Mouse (Mus musculus) heart, postnatal 0 days (tissue): Measurements from ENCODE around the gene Bicral. TPM values are rescaled to one million over a fixed set of nuclear protein-coding genes. Genes with fewer than 3 reads are reported as not detected.

Experiments
- ATAC-seq: fragments of 200-750 bp; cut with Nextera tagmentation; 2 replicates; pipeline ENCODE4 v1.8.0; 2017; ENCODE audit warnings: low read depth, moderate number of reproducible peaks, moderate library complexity; ENCODE audit not compliant: insufficient read depth
- DNase-seq: peaks from one replicate; pipeline ENCODE4 v3.0.0-alpha.2; 2016; ENCODE audit warnings: low spot score
- H3K27ac ChIP-seq: fragments of 300-500 bp; sonication (generic); 2 replicates; pipeline ENCODE4 v1.5.1; 2014; ENCODE audit warnings: low read depth, mild to moderate bottlenecking
- H3K27me3 ChIP-seq: fragments of 300-500 bp; sonication (generic); 2 replicates; pipeline ENCODE4 v1.6.1; 2014; ENCODE audit warnings: low read length, mixed read lengths; ENCODE audit not compliant: control insufficient read depth, insufficient read depth
- H3K36me3 ChIP-seq: fragments of 300-500 bp; sonication (generic); replicated peaks from 2 replicates; pipeline ENCODE4 v1.6.1; 2014; ENCODE audit warnings: low read length, mixed read lengths; ENCODE audit not compliant: control insufficient read depth, insufficient read depth
- H3K4me1 ChIP-seq: fragments of 300-500 bp; sonication (generic); 2 replicates; pipeline ENCODE4 v1.6.1; 2014; ENCODE audit warnings: antibody characterized with exemption; ENCODE audit not compliant: control insufficient read depth, insufficient read depth
- H3K4me2 ChIP-seq: fragments of 300-500 bp; sonication (generic); 2 replicates; pipeline ENCODE4 v1.6.1; 2014; ENCODE audit warnings: low read depth, mild to moderate bottlenecking, low read length, moderate library complexity
- H3K4me3 ChIP-seq: fragments of 300-500 bp; sonication (generic); 2 replicates; pipeline ENCODE4 v1.5.1; 2014; ENCODE audit warnings: low read depth, low read length
- H3K9ac ChIP-seq: fragments of 300-500 bp; sonication (generic); replicated peaks from 2 replicates; pipeline ENCODE4 v1.6.1; 2014; ENCODE audit warnings: low read depth, low read length, mixed read lengths
- H3K9me3 ChIP-seq: fragments of 300-500 bp; sonication (generic); replicated peaks from 2 replicates; pipeline ENCODE4 v1.6.1; 2016; ENCODE audit warnings: low read length; ENCODE audit not compliant: control insufficient read depth
- CTCF ChIP-seq: IDR thresholded peaks from 2 replicates; pipeline ENCODE4 v1.5.1; 2016; ENCODE audit warnings: antibody characterized with exemption, control low read depth, low read depth
- EP300 ChIP-seq: IDR thresholded peaks from 2 replicates; pipeline ENCODE4 v1.6.1; 2016; ENCODE audit warnings: antibody characterized with exemption, low read depth
- WGBS: fragments of 180-500 bp; shearing (Covaris S2); extraction: QIAGEN DNeasy Blood & Tissue Kit; methylation state at CpG from one replicate; pipeline ENCODE4 v1.1.7; 2014; 5-methylcytosine and 5-hydroxymethylcytosine counted together
- polyA plus RNA-seq: library from polyadenylated mRNA; unstranded; fragments of >200 nt; fragmentation: Nextera tagmentation; extraction: Ambion mirVana; gene quantifications from 2 replicates; pipeline ENCODE4 v1.2.1, GENCODE M21; 2015
- total RNA-seq: library from RNA; depleted of rRNA; stranded (reverse); fragments of >200 nt; gene quantifications from 2 replicates; pipeline ENCODE4 v1.2.3, GENCODE M21; 2014; ENCODE audit warnings: low replicate concordance

Gene Bicral
- total and polyA plus RNA-seq, 2 experiments from 2014 or later = 1.8 to 3.6 TPM

DNA sequence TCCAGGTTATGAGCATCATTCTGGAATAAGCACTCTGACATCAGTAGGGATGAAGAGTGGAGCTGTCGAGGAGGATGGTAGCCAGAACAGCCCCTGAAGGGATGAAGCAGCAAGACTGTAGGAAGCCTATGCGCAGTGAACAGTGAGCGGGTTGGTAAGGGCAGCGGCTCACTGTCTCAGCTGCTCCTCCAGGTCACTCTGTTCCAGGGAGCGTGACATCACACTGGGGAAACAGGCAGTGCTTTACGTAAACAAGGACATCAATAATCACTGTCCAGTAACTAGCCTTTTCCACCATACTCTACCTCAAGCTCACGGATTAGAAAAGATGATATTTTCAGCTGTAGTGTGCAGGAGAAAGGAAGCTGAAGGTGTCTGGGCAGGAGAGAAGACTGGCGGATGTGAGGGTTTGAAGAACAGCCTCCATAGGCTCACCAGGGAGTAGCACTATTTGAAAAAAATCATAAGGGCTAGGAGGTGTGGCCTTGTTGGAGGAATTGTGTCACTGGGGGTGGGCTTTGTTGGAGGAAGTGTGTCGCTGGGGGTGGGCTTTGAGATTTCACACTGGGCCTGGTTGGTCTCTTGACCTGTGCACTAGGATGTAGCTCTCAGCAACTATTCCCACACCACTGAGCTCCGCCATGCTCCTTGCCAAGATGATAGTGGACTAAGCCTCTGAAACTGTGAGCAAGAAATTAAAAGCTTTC, 17.8 kb downstream of the Bicral start:
- no peaks in the 10 kb centered on the region for H3K27me3 ChIP-seq
- no peaks in the 10 kb centered on the region for H3K4me1 ChIP-seq
- WGBS = 90% methylated on average over 10 of the region's 10 CpGs
- ATAC-seq = no peak
- no peaks in the 10 kb centered on the region for H3K9me3 ChIP-seq
- DNase-seq = no peak
- H3K36me3 ChIP-seq = peaks cover 4% of the 10 kb centered on the region; the same call in 1 of the 2 replicates
- H3K4me2 ChIP-seq = no peak overlapping the region
- H3K9ac ChIP-seq = no peak overlapping the region
- H3K27ac ChIP-seq = no peak overlapping the region
- H3K4me3 ChIP-seq = no peak overlapping the region
- no peak for TF ChIP-seq EP300
- TF ChIP-seq CTCF = no peak

GRCm38 (mm10) chr17:46838396-46838920, 19.8 kb downstream of the Bicral start:
- ATAC-seq (no peak), DNase-seq (no peak)
- no peak overlapping the region for H3K4me3 ChIP-seq
- no peaks in the 10 kb centered on the region for H3K27me3 ChIP-seq
- 83% methylated on average over 7 of the region's 7 CpGs for WGBS
- no peaks in the 10 kb centered on the region for H3K4me1 ChIP-seq
- no peak overlapping the region for H3K4me2 ChIP-seq
- peaks cover 4% of the 10 kb centered on the region; the same call in 1 of the 2 replicates for H3K36me3 ChIP-seq
- H3K27ac ChIP-seq = no peak overlapping the region
- no peak overlapping the region for H3K9ac ChIP-seq
- TF ChIP-seq EP300 (no peak), CTCF (no peak)
- no peaks in the 10 kb centered on the region for H3K9me3 ChIP-seq

DNA sequence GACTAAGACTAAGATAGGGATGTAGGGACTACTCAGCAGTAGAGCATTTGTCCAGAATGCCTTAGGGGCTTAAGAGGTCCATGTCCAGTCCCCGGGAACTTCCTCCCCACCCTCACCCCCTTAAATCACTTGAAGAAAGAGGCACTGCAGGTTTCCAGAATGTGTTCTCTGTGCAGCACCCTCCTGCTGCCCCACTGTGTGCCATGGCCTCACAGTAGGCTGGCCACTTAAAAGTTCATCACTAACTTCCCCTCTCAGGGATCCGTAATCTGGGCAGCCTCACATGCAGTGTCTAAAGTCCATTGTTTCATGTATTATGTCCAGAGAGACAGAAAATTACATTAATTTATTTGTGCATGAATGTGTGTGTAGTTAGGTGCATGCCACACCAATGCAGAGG, 20.4 kb downstream of the Bicral start:
- H3K4me2 ChIP-seq = no peak overlapping the region
- no peaks in the 10 kb centered on the region for H3K27me3 ChIP-seq
- H3K9ac ChIP-seq = no peak overlapping the region
- no peak overlapping the region for H3K4me3 ChIP-seq
- H3K9me3 ChIP-seq = no peaks in the 10 kb centered on the region
- DNase-seq = no peak
- 0 out of 2 replicates have a peak, but pooled peaks cover under 1% of the 10 kb centered on the region for H3K4me1 ChIP-seq
- 82% methylated on average over 2 of the region's 2 CpGs for WGBS
- ATAC-seq = no peak
- no peak for TF ChIP-seq CTCF
- TF ChIP-seq EP300 = no peak
- no peak overlapping the region for H3K27ac ChIP-seq
- peaks cover 4% of the 10 kb centered on the region; the same call in 1 of the 2 replicates for H3K36me3 ChIP-seq

- no peak overlapping the region for H3K27ac ChIP-seq
- TF ChIP-seq CTCF (no peak), EP300 (no peak)
- H3K9me3 ChIP-seq = no peaks in the 10 kb centered on the region
- H3K27me3 ChIP-seq = no peaks in the 10 kb centered on the region
- H3K4me2 ChIP-seq = no peak overlapping the region
- 0 out of 2 replicates have a peak, but pooled peaks cover 14% of the 10 kb centered on the region for H3K4me1 ChIP-seq
- peaks cover under 1% of the 10 kb centered on the region; the same call in 1 of the 2 replicates for H3K36me3 ChIP-seq
- H3K4me3 ChIP-seq = no peak overlapping the region
- WGBS = 74% methylated on average over 6 of the region's 6 CpGs
- DNase-seq (no peak), ATAC-seq (no peak)
- no peak overlapping the region for H3K9ac ChIP-seq
These were observed 23.1 kb downstream of the Bicral start for GRCm38 (mm10) chr17:46835093-46835715.

GRCm38 (mm10) chr17:46832981-46833305, 25.3 kb downstream of the Bicral start:
- no peak for DNase-seq
- Histone ChIP-seq H3K9ac (no peak overlapping the region), H3K27me3 (no peaks in the 10 kb centered on the region), H3K4me3 (no peak overlapping the region), H3K4me2 (no peak overlapping the region), H3K27ac (no peak overlapping the region), H3K36me3 (peaks cover 11% of the 10 kb centered on the region), H3K4me1 (0 out of 2 replicates have a peak, but pooled peaks cover 14% of the 10 kb centered on the region), H3K9me3 (no peaks in the 10 kb centered on the region)
- 87% methylated on average over 4 of the region's 4 CpGs for whole genome bisulfite sequencing
- TF ChIP-seq CTCF = no peak
- TF ChIP-seq EP300 = no peak
- no peak for ATAC-seq
